Mouse (Mus musculus): ENCODE results near the gene Ccdc43. TPM values are rescaled to one million over a fixed set of nuclear protein-coding genes. Genes with fewer than 3 reads are reported as not detected.

The Ccdc43 gene
- polyA plus RNA-seq, 1 experiment from 2014 or later, result 35.5 TPM

DNA sequence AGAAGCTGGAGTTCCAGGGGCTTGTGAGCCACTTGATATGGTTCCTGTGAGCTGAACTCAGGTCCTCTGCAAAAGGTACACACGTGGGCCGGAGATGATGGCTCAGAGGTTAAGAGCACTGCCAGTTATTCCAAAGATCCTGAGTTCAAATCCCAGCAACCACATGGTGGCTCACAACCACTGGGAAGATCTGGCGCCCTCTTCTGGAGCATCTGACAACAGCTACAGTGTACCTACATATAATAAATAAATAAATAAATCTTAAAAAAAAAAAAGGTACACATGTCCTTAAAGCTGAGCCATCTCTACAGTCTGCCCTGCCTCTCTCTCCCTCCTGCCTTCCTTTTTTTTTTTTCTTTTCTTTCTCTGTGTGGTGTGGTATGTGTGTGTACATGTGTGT is 44.7 kb downstream of the Ccdc43 start:
- no peak overlapping the region for H3K9ac ChIP-seq (replicated peaks; ENCODE audit: low read depth, low read length)
- H3K4me2 ChIP-seq (ENCODE audit: low read depth, low read length), result no peak overlapping the region
- H3K9me3 ChIP-seq (ENCODE audit: control insufficient read depth, low read length), result no peaks in the 10 kb centered on the region
- H3K36me3 ChIP-seq (ENCODE audit: control insufficient read depth, insufficient read depth, low read length), result no peaks in the 10 kb centered on the region
- no peak overlapping the region for H3K27ac ChIP-seq (ENCODE audit: low read depth, low read length)
- no peaks in the 10 kb centered on the region for H3K4me1 ChIP-seq (ENCODE audit: control insufficient read depth, insufficient read depth, low read length)
- no peak overlapping the region for H3K4me3 ChIP-seq (ENCODE audit: low read depth, low read length)
- no peak for ATAC-seq (ENCODE audit: low read depth)
- WGBS, result 73% methylated on average over 3 of the region's 3 CpGs
- H3K27me3 ChIP-seq (ENCODE audit: control insufficient read depth, insufficient read depth, low read length), result no peaks in the 10 kb centered on the region

DNA sequence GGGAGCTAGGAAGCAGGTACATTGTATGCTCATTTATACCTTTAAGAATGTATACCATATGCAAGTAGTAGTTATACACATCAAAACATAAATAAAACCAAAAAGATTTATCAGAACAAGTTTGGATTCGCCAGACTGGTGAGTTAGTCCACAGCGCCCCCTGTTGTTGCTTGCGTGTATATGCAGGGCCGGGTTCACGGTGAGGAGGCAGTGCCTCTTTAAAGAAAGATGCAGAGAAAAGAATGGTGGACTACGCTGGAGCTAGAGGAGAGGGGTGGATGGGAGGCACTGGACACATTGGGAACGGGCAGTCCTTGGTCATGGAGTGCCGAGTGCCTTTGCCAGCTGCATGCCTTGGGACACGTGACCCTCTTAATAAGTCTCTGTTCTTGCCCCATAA is 46.2 kb downstream of the Ccdc43 start:
- WGBS, result 6% methylated on average over 9 of the region's 9 CpGs
- H3K27me3 ChIP-seq (ENCODE audit: control insufficient read depth, insufficient read depth, low read length), result no peaks in the 10 kb centered on the region
- no peak for ATAC-seq (ENCODE audit: low read depth)

DNA sequence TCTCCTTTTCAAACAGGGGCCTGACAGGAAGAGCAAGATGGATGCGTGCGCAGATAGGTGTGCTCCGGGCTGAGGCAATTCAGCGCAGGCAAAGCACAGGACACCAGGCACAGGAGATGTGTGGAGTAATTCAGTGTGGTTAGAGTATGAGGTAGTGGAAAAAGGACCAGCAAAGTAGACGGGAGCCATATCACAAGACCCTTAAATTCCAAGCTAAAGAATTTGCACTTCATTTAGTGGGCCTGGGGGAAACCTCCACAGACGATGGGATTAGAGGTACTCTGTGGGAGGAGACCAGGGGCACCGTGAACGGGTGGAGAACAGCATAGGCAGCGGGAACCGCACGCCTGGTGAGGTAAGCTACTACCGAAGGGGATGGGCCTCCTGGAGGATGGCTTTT is 49.7 kb downstream of the Ccdc43 start:
- Histone ChIP-seq H3K27ac (ENCODE audit: low read depth, low read length) (no peak overlapping the region), H3K36me3 (ENCODE audit: control insufficient read depth, insufficient read depth, low read length) (no peaks in the 10 kb centered on the region), H3K4me1 (ENCODE audit: control insufficient read depth, insufficient read depth, low read length) (no peaks in the 10 kb centered on the region), H3K4me3 (ENCODE audit: low read depth, low read length) (no peak overlapping the region), H3K9me3 (ENCODE audit: control insufficient read depth, low read length) (no peaks in the 10 kb centered on the region), H3K9ac (replicated peaks; ENCODE audit: low read depth, low read length) (no peak overlapping the region), H3K27me3 (ENCODE audit: control insufficient read depth, insufficient read depth, low read length) (no peaks in the 10 kb centered on the region), H3K4me2 (ENCODE audit: low read depth, low read length) (no peak overlapping the region)
- 82% methylated on average over 12 of the region's 12 CpGs for WGBS
- ATAC-seq (ENCODE audit: low read depth), result no peak

More for the DNA sequence above, 46.2 kb downstream of the Ccdc43 start:
- H3K9ac ChIP-seq (replicated peaks; ENCODE audit: low read depth, low read length), result no peak overlapping the region
- H3K4me1 ChIP-seq (ENCODE audit: control insufficient read depth, insufficient read depth, low read length), result no peaks in the 10 kb centered on the region
- no peaks in the 10 kb centered on the region for H3K9me3 ChIP-seq (ENCODE audit: control insufficient read depth, low read length)
- H3K27ac ChIP-seq (ENCODE audit: low read depth, low read length), result no peak overlapping the region
- H3K36me3 ChIP-seq (ENCODE audit: control insufficient read depth, insufficient read depth, low read length), result no peaks in the 10 kb centered on the region
- no peak overlapping the region for H3K4me2 ChIP-seq (ENCODE audit: low read depth, low read length)
- no peak overlapping the region for H3K4me3 ChIP-seq (ENCODE audit: low read depth, low read length)

DNA sequence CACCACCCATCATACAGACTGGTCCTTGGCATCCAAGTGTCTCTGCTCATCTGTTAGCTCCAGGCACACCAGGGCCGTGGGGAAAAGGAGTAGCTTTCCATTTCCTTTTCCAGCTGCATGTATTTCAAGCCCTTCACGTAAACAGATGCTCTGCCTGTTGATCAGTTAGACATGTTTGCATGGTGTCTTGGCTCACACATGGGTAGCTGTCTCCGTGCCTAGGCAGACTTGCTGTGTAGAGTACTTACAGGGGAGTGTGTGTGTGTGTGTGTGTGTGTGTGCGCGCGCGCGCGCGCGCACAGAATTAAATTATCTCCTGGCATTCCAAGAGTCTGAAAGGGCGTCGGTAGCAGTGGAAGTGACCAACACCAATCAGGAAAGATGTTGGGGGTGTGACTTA is 51.4 kb downstream of the Ccdc43 start:
- Histone ChIP-seq H3K9me3 (ENCODE audit: control insufficient read depth, low read length) (no peaks in the 10 kb centered on the region), H3K9ac (replicated peaks; ENCODE audit: low read depth, low read length) (no peak overlapping the region), H3K27me3 (ENCODE audit: control insufficient read depth, insufficient read depth, low read length) (no peaks in the 10 kb centered on the region), H3K4me1 (ENCODE audit: control insufficient read depth, insufficient read depth, low read length) (no peaks in the 10 kb centered on the region), H3K27ac (ENCODE audit: low read depth, low read length) (no peak overlapping the region), H3K36me3 (ENCODE audit: control insufficient read depth, insufficient read depth, low read length) (no peaks in the 10 kb centered on the region), H3K4me2 (ENCODE audit: low read depth, low read length) (no peak overlapping the region), H3K4me3 (ENCODE audit: low read depth, low read length) (no peak overlapping the region)
- no peak for ATAC-seq (ENCODE audit: low read depth)
- whole genome bisulfite sequencing, result 87% methylated on average over 13 of the region's 13 CpGs

- no peaks in the 10 kb centered on the region for H3K36me3 ChIP-seq (ENCODE audit: control insufficient read depth, insufficient read depth, low read length)
- H3K27me3 ChIP-seq (ENCODE audit: control insufficient read depth, insufficient read depth, low read length), result no peaks in the 10 kb centered on the region
- 70% methylated on average over 10 of the region's 10 CpGs for WGBS
- no peak overlapping the region for H3K27ac ChIP-seq (ENCODE audit: low read depth, low read length)
- H3K4me2 ChIP-seq (ENCODE audit: low read depth, low read length), result no peak overlapping the region
- H3K4me3 ChIP-seq (ENCODE audit: low read depth, low read length), result no peak overlapping the region
- H3K9me3 ChIP-seq (ENCODE audit: control insufficient read depth, low read length), result no peaks in the 10 kb centered on the region
- no peaks in the 10 kb centered on the region for H3K4me1 ChIP-seq (ENCODE audit: control insufficient read depth, insufficient read depth, low read length)
- H3K9ac ChIP-seq (replicated peaks; ENCODE audit: low read depth, low read length), result no peak overlapping the region
- ATAC-seq (ENCODE audit: low read depth), result no peak
These were observed 53.6 kb downstream of the Ccdc43 start for GRCm38 (mm10) chr11:102643891-102644382.

GRCm38 (mm10) chr11:102636887-102637286 is 60.7 kb downstream of the Ccdc43 start:
- H3K4me2 ChIP-seq (ENCODE audit: low read depth, low read length), result no peak overlapping the region
- no peak for ATAC-seq (ENCODE audit: low read depth)
- 48% methylated on average over 12 of the region's 12 CpGs for WGBS

More at GRCm38 (mm10) chr11:102636887-102637286, 60.7 kb downstream of the Ccdc43 start:
- H3K27me3 ChIP-seq (ENCODE audit: control insufficient read depth, insufficient read depth, low read length), result no peaks in the 10 kb centered on the region
- no peaks in the 10 kb centered on the region for H3K9me3 ChIP-seq (ENCODE audit: control insufficient read depth, low read length)
- no peak overlapping the region for H3K27ac ChIP-seq (ENCODE audit: low read depth, low read length)
- no peak overlapping the region for H3K9ac ChIP-seq (replicated peaks; ENCODE audit: low read depth, low read length)
- H3K36me3 ChIP-seq (ENCODE audit: control insufficient read depth, insufficient read depth, low read length), result no peaks in the 10 kb centered on the region
- no peak overlapping the region for H3K4me3 ChIP-seq (ENCODE audit: low read depth, low read length)
- no peaks in the 10 kb centered on the region for H3K4me1 ChIP-seq (ENCODE audit: control insufficient read depth, insufficient read depth, low read length)

Small RNA genes within 50 kb of the gene (microRNA-seq; reads per million reads assigned to microRNA genes)
- not detected for gene Gm22920

Other genes starting within 250 kb of the Ccdc43 start
- gene Itga2b, start 227.7 kb downstream of the Ccdc43 start, polyA plus RNA-seq (2014; fragmentation: Nextera tagmentation; extraction: Ambion mirVana), result 5.5 and 7.0 TPM in 2 replicates
- 57.8 and 83.7 TPM in 2 replicates for gene Gpatch8, start 141.4 kb downstream of the Ccdc43 start, polyA plus RNA-seq (2014; fragmentation: Nextera tagmentation; extraction: Ambion mirVana)
- 6.6 and 6.9 TPM in 2 replicates for gene Gm11627, start 118.3 kb downstream of the Ccdc43 start, polyA plus RNA-seq (2014; fragmentation: Nextera tagmentation; extraction: Ambion mirVana)
- 6.5 and 10.5 TPM in 2 replicates for gene Fzd2, start 93.4 kb downstream of the Ccdc43 start, polyA plus RNA-seq (2014; fragmentation: Nextera tagmentation; extraction: Ambion mirVana)
- 0.11 and 0.12 TPM in 2 replicates for gene Meioc, start 34.1 kb downstream of the Ccdc43 start, polyA plus RNA-seq (2014; fragmentation: Nextera tagmentation; extraction: Ambion mirVana)
- 22.2 and 31.8 TPM in 2 replicates for gene Adam11, start 63.7 kb upstream of the Ccdc43 start, polyA plus RNA-seq (2014; fragmentation: Nextera tagmentation; extraction: Ambion mirVana)
- gene Gjc1, start 121.9 kb upstream of the Ccdc43 start, polyA plus RNA-seq (2014; fragmentation: Nextera tagmentation; extraction: Ambion mirVana), result 34.1 and 34.7 TPM in 2 replicates
- 5.0 and 10.2 TPM in 2 replicates for gene Higd1b, start 138.1 kb upstream of the Ccdc43 start, polyA plus RNA-seq (2014; fragmentation: Nextera tagmentation; extraction: Ambion mirVana)
- 113 and 135 TPM in 2 replicates for gene Eftud2, start 183.2 kb upstream of the Ccdc43 start, polyA plus RNA-seq (2014; fragmentation: Nextera tagmentation; extraction: Ambion mirVana)
- 2.1 and 2.4 TPM in 2 replicates for gene Ccdc103, start 183.4 kb upstream of the Ccdc43 start, polyA plus RNA-seq (2014; fragmentation: Nextera tagmentation; extraction: Ambion mirVana)
- gene Fam187a, start 187.4 kb upstream of the Ccdc43 start, polyA plus RNA-seq (2014; fragmentation: Nextera tagmentation; extraction: Ambion mirVana), result 0.17 TPM in 1 of 2 replicates, not detected in the other
- 0.17 and 0.88 TPM in 2 replicates for gene Gfap, start 203.1 kb upstream of the Ccdc43 start, polyA plus RNA-seq (2014; fragmentation: Nextera tagmentation; extraction: Ambion mirVana)
- gene Kif18b, start 227.3 kb upstream of the Ccdc43 start, polyA plus RNA-seq (2014; fragmentation: Nextera tagmentation; extraction: Ambion mirVana), result 0.84 and 0.88 TPM in 2 replicates
- gene C1ql1, start 248.9 kb upstream of the Ccdc43 start, polyA plus RNA-seq (2014; fragmentation: Nextera tagmentation; extraction: Ambion mirVana), result 5.6 and 6.8 TPM in 2 replicates

Data from neural tube, embryonic 14.5 days (tissue).